Mouse (Mus musculus) liver, embryonic 14.5 days (tissue): ENCODE results near the gene Cdan1.

Source experiments
- CTCF ChIP-seq: IDR thresholded peaks from 2 replicates; pipeline ENCODE4 v1.5.1; 2016; ENCODE audit warnings: antibody characterized with exemption, low read depth, control low read depth
- EP300 ChIP-seq: IDR thresholded peaks from 2 replicates; pipeline ENCODE4 v1.6.1; 2016; ENCODE audit warnings: antibody characterized with exemption, low read depth

DNA sequence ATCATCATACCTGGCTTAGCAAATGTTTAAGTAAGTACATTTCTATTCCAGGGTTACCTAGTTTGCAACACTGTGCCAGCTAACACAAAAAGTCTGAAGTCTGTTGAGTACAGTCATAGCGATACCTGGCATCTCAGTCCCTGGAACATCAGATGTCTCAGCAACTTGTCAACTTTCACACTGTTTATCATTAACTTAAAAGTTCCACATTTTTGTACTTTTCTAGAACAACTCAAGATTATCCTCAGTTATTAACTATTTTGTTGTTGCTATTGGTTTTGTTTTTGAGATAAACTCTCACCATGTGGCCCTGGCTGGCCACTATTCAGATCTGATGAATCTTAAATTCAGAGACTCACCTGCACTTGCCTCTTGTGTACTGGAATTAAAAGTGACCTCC lies 13.5 kb upstream of the Cdan1 start:
- TF ChIP-seq CTCF (no peak), EP300 (no peak)
